Mouse (Mus musculus) bone marrow macrophage, adult 2 months (primary cell): ENCODE results near the gene Sorcs2. TPM values are rescaled to one million over a fixed set of nuclear protein-coding genes. Genes with fewer than 3 reads are reported as not detected.

Experiments
- H3K27ac ChIP-seq: 2 replicates; pipeline ENCODE4 v1.5.1; 2012; ENCODE audit warnings: low read depth, low read length; ENCODE audit not compliant: insufficient read depth
- H3K4me1 ChIP-seq: 2 replicates; pipeline ENCODE4 v1.6.1; 2012; ENCODE audit warnings: low read length; ENCODE audit not compliant: control insufficient read depth, insufficient read depth
- H3K4me3 ChIP-seq: 2 replicates; pipeline ENCODE4 v1.5.1; 2012; ENCODE audit warnings: mild to moderate bottlenecking, low read length, moderate library complexity; ENCODE audit not compliant: insufficient read depth
- CTCF ChIP-seq: IDR thresholded peaks from 2 replicates; pipeline ENCODE4 v1.5.1; 2012; ENCODE audit warnings: low read depth, mild to moderate bottlenecking, low read length, moderate library complexity
- POLR2A ChIP-seq: IDR thresholded peaks from 2 replicates; pipeline ENCODE4 v1.6.1; 2012; ENCODE audit warnings: mild to moderate bottlenecking, low read depth, low read length, borderline replicate concordance
- polyA plus RNA-seq: library from polyadenylated mRNA; stranded (reverse); fragments of >200 nt; gene quantifications from 2 replicates; pipeline ENCODE4 v1.2.4, GENCODE M21; 2012; ENCODE audit not compliant: missing spikeins, insufficient read depth, insufficient read length

Gene Sorcs2
- polyA plus RNA-seq, 1 experiment = 0.31 TPM

DNA sequence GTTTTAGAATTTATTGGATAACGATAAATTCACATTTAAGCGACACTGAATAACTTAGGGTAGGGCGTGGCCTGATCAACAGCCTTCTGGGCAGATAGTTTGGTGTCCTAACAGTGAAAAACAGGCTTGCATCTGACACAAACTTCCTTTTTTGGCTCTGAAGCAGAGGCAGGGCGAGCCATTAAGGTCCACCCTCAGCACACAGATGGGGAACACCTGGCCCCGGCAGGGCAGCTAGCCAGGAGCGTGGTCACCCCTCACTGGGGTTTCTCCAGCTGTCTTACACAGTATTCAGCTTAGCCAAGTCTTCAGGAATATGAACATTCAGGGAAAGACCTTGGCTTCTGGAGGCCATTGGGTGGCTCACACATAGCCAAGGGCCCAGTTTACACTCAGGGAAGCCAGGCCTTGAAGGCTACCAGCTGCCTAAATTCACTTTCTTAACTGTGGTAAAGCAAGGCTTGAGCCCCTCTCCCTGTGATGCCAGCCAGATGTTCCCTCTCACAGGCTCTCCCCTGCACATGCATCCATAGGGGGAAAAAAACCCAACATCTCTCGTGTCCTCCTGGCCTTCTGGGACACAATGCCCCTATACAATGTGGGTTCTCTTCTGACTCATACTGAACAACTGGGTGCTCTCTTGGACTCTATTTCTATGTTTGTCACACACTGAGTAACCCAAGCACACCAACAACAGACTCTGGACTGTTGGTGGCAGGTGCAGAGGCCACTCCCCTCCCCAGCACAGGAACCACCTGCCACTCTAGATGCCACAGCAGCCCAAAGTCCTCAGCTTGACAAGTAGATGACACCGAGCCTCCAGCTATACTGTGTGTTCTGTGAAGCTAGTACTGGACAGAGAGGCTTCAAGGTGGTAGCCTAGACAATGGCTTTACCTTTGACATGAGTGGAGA, 20.2 kb downstream of the Sorcs2 start:
- Histone ChIP-seq H3K4me1 (no peaks in the 10 kb centered on the region), H3K4me3 (no peak overlapping the region), H3K27ac (no peak overlapping the region)
- TF ChIP-seq POLR2A = no peak
- no peak for TF ChIP-seq CTCF

DNA sequence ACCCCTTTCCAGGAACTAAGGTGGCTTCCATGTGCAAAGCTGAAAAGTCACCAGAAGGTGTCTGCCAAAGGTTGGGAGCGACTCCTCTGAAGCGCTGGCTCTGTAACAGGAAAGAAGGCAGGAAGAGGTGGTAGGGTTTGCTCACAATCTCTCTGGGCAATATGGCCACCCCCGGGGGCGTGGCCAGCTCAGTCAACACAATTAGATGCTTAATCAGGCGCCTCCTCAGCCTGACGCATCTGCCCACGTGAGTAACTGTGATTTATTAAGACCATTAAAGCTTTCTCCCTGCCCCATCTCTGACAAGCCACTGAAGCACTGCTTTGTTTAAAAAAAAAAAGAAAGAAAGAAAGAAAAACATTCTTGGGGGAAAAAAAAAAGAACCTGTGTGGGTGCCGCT, 22.1 kb downstream of the Sorcs2 start:
- no peaks in the 10 kb centered on the region for H3K4me1 ChIP-seq
- H3K27ac ChIP-seq = no peak overlapping the region
- TF ChIP-seq CTCF (no peak), POLR2A (no peak)
- no peak overlapping the region for H3K4me3 ChIP-seq

DNA sequence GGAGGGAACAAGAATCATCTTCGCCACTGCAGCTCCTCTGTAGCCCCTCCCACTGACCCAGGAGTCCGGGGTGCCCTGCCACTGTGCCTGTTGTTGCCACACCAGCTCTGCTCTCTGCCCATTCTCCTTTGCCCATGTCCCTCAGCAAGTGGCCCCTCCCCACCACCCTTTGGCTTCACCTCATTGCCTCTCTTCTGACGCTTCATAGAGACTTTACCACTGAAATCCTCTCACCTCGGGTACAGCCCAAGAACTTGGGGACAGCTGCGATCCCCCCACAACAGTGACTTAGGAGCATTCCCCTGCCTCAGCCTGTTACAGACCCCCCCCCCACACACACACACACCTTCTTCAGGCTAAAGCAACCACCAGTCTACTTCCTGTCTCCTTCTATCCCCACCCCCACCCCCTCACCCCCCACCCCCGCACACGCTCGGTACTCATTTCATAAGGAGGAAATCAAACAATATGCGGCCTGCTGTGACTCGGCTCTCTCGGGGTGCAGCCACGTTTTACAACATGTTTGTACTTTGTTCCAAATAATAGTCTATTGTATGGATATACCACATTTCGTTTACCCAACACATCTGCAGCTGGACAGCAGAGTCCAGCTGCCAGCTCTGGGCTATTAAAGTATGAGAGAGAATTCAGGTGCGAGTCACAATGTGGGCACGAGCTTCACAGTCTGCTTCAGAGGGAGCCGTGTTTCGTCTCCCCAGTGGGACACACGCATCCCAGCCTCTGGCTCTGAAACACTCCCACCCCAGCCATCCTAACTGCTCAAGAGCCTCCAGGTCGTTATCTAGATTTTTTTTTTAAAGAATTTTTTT, 23.5 kb downstream of the Sorcs2 start:
- Histone ChIP-seq H3K4me3 (no peak overlapping the region), H3K27ac (no peak overlapping the region), H3K4me1 (no peaks in the 10 kb centered on the region)
- no peak for TF ChIP-seq POLR2A
- no peak for TF ChIP-seq CTCF

DNA sequence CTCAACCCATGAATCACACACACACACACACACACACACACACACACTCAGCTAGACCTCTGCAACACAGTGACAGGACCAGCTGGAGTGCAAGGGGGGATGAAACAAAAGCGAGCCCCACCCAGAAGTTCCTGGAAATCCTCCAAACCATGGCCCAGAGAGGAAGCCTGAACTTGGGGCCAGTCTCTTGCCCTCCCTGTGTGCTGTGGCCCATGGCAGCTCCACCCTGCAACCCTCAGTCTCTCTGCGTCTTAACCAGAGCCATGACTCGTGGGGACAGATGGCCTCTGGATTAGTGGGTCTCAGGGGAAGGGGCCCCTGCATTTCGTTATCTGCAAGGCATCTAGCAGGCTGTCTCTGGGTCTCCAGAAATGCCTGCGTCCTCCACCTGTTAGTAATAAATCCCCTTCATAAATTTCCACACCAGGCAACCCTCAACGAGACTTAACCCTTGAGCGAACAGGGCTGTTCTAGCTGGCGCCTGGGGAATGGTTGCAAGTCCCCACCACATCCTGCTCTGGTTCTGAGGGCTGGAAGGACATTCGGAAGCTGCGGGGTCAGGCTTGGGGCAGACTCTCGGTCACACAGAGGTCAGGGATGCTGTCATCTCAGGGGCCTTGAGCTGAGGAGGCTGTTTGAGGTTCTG, 24.6 kb downstream of the Sorcs2 start:
- Histone ChIP-seq H3K27ac (no peak overlapping the region), H3K4me1 (no peaks in the 10 kb centered on the region), H3K4me3 (no peak overlapping the region)
- TF ChIP-seq POLR2A (no peak), CTCF (no peak)

DNA sequence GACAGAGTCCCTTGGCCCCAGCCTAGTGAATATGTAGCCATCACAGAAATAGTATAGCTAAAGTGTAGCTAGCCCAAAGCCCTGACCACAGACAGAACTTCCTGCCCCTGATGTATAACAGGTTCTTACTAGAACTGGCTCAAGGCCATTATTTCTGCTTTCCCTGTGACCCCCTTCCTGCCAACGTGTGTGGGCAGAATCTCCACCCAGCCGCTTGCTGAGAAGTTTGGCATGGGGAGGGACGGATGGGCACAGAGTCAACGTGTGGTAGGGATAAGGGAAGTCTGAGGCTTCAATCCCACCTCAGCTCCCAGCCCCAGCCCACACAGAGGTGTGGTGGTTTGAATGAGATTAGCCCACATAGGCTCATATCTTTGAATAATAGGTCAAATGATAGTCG, 26.2 kb downstream of the Sorcs2 start:
- TF ChIP-seq POLR2A (no peak), CTCF (no peak)
- Histone ChIP-seq H3K27ac (no peak overlapping the region), H3K4me1 (no peaks in the 10 kb centered on the region), H3K4me3 (no peak overlapping the region)

DNA sequence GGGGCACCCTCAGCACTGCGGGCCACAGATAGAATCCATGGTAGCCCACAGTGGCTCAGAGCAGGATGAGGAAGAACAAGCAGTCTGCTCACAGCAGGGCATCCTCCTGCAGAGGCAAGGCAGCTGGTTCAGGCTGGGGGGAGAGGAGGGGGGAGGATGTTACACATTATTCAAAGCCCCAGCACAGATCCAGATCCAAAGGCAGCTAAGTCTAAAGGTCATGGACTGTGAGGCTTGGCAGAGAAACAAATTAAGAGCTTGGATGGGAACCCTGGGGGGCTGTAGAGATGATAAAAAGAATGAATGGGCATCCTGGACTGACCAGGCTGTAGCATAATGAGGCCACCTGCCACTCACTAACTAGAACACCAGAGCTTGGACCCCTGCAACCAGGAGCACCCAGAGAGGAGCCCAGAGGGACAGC, 28.7 kb downstream of the Sorcs2 start:
- no peak for TF ChIP-seq POLR2A
- Histone ChIP-seq H3K4me3 (no peak overlapping the region), H3K27ac (no peak overlapping the region), H3K4me1 (no peaks in the 10 kb centered on the region)

DNA sequence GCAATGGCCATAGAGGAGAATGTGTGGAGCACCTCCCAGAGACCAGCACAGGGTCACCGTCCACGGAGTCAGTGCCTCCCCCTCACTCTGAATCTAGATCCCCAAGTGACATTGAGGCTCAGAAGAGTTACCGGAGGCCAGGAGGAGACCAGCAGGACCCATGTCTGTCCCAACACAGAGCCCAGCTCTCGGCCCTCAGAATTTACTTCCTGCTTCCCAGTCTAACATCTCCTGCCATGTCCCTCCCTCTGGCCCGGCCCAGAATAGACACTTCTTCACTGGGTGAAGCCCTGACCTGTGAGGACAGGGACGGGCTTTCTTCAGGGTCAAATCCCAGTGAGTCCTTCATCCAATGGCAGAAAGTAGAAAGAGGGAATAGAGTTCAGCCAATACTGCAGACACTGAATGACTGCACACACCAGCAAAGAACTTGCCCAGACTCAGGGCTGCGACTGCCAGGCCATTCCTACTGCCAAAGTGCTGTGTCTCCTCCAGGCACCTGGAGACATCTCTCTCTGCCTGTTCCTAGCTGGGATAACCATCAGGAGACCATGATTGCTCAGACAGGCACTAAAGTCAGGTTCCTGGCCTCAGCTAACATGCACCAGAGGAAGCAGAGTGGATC, 29.3 kb downstream of the Sorcs2 start:
- TF ChIP-seq CTCF (no peak), POLR2A (no peak)
- no peaks in the 10 kb centered on the region for H3K4me1 ChIP-seq
- H3K4me3 ChIP-seq = no peak overlapping the region
- H3K27ac ChIP-seq = no peak overlapping the region

DNA sequence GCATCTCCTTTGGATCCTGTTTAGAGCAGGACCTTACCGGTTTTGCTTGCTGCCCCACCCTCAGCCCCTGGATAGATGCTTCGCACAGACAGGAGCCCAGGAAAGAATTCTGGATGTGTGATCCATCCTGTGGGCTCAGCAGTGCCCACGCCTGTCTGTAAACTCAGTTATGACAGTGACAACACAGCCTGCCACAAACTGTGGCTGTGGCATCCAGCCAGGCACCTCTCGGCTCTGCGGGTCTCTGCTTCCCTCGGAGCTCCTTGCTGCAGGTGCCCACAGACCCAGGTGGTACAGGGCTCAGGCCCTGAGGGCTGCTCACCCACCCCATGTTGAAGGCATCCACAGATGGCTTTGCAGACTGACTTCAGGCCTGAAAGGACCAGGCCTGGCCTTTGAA, 30.0 kb downstream of the Sorcs2 start:
- Histone ChIP-seq H3K27ac (no peak overlapping the region), H3K4me1 (no peaks in the 10 kb centered on the region), H3K4me3 (no peak overlapping the region)
- no peak for TF ChIP-seq POLR2A
- TF ChIP-seq CTCF = no peak

DNA sequence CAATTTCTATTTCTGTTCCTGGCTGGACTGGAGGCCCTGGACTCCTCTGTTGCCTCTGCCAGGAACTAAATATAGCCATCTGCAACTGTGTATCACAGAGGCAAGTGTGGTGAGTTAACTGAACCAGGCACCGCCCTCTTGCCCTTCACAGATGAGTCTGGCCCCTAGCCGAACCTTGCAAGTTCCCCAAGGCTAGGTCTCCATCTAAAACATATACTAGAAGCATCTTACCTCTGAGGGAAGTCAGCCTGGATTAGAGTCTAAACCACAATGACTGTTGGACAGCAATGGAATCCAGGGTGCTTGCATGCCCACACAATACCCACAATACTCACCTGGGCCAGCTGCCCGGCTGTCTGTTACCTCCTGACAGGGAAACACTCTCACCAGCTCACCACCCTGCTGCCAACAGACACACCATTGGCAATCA, 30.7 kb downstream of the Sorcs2 start:
- Histone ChIP-seq H3K27ac (no peak overlapping the region), H3K4me3 (no peak overlapping the region), H3K4me1 (no peaks in the 10 kb centered on the region)
- TF ChIP-seq CTCF = no peak
- TF ChIP-seq POLR2A = no peak
